In the genomic region with DNA sequence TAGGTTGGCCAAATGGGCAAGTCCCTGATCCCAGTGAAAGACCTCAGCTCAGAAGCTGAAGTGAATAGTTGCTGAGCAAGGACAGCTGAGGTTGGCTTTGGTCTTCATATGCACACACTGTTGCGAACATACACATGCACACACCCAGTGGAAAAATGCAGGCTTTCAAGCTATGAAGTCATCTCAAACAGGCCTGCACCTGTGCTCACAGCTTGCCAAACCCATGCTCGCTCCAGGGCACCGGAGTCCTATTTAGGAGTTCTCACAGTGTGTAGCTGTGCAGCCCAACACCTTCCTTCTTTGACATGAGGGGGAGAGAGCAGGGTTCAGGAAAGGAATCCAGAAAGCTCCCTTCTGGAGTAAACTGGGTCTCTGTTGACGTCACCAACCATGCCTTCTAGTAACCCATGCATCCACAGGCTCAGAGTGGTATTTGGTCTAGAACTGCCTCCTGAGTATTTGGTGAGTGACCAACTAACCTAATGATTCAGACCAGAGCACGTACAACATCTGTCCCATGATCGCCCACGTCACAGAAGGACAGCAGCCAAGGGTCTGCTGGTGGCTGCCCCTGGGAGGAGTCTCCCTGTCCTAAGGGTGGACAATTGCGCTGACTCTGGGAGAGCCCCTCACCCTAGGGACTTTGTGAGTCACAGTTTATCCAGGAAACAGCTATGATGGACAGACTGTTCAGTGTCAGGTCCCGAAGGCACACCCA, we compare ENCODE assay signal across 16 mouse cellular contexts. TPM values are rescaled to one million over a fixed set of nuclear protein-coding genes. Genes with fewer than 3 reads are reported as not detected.
DNase-seq lines count a peak whose midpoint lies in the region; ATAC-seq lines count a peak whose summit lies in the region.
"Had no signal": no experiment of that assay in that cellular context is flagged by ENCODE, and none has a peak within 500 bp of the region (broad histone marks: within the 10 kb centered on the region; RNA-seq: fewer than 3 reads in every experiment).

No protein-coding gene starts in this region.

- no peaks in the 10 kb centered on the region for H3K27me3 ChIP-seq in embryonic facial prominence, embryonic 13.5 days
- peaks cover 9% of the 10 kb centered on the region; the same call in 1 of the 2 replicates for H3K27me3 ChIP-seq in embryonic facial prominence, embryonic 10.5 days (replicated peaks; ENCODE audit: low read depth, poor library complexity, severe bottlenecking)
- H3K27me3 ChIP-seq in hindbrain, embryonic 11.5 days (ENCODE audit: control insufficient read depth, insufficient read depth, low read length): no peaks in the 10 kb centered on the region
- H3K27me3 ChIP-seq in midbrain, embryonic 16.5 days (ENCODE audit: control insufficient read depth, insufficient read depth, low read depth, low read length): no peaks in the 10 kb centered on the region
- H3K27me3 ChIP-seq: embryonic facial prominence, embryonic 12.5 days; midbrain, embryonic 15.5 days; neural tube, embryonic 15.5 days had no signal

- no peak overlapping the region for H3K27ac ChIP-seq in embryonic facial prominence, embryonic 13.5 days
- H3K27ac ChIP-seq in embryonic facial prominence, embryonic 10.5 days (replicated peaks): no peak overlapping the region
- H3K27ac ChIP-seq in hindbrain, embryonic 11.5 days (ENCODE audit: low read depth, low read length): no peak overlapping the region
- H3K27ac ChIP-seq in midbrain, embryonic 16.5 days (ENCODE audit: low read length): no peak overlapping the region
- H3K27ac ChIP-seq: embryonic facial prominence, embryonic 12.5 days; hindbrain, postnatal 0 days; midbrain, embryonic 15.5 days; neural tube, embryonic 15.5 days had no signal

- 0 out of 2 replicates have a peak, but pooled peaks have one; percentile 24 for ATAC-seq in embryonic facial prominence, embryonic 13.5 days (ENCODE audit: insufficient number of reproducible peaks, insufficient read depth, low FRiP score, low TSS enrichment, low read depth)
- no peak for ATAC-seq in hindbrain, embryonic 11.5 days (ENCODE audit: low FRiP score)
- ATAC-seq in midbrain, embryonic 16.5 days: no peak
- ATAC-seq: forebrain, embryonic 14.5 days; hindbrain, postnatal 0 days; midbrain, embryonic 15.5 days had no signal

- H3K9ac ChIP-seq in embryonic facial prominence, embryonic 13.5 days: no peak overlapping the region
- no peak overlapping the region for H3K9ac ChIP-seq in hindbrain, embryonic 11.5 days (ENCODE audit: low read depth, low read length)
- H3K9ac ChIP-seq in midbrain, embryonic 16.5 days (ENCODE audit: low read depth, low read length): no peak overlapping the region
- H3K9ac ChIP-seq: embryonic facial prominence, embryonic 12.5 days; midbrain, embryonic 15.5 days; neural tube, embryonic 15.5 days had no signal

- 79% methylated on average over 9 of the region's 9 CpGs for WGBS in embryonic facial prominence, embryonic 13.5 days
- 90% methylated on average over 9 of the region's 9 CpGs for WGBS in embryonic facial prominence, embryonic 10.5 days
- WGBS in hindbrain, embryonic 11.5 days: 88% methylated on average over 9 of the region's 9 CpGs
- WGBS in midbrain, embryonic 16.5 days: 91% methylated on average over 9 of the region's 9 CpGs

- H3K4me1 ChIP-seq in embryonic facial prominence, embryonic 13.5 days: no peaks in the 10 kb centered on the region
- H3K4me1 ChIP-seq in embryonic facial prominence, embryonic 10.5 days: peaks cover 8% of the 10 kb centered on the region
- H3K4me1 ChIP-seq in hindbrain, embryonic 11.5 days (replicated peaks; ENCODE audit: control insufficient read depth, insufficient read depth, low read length): no peaks in the 10 kb centered on the region
- no peaks in the 10 kb centered on the region; the same call in 1 of the 2 replicates for H3K4me1 ChIP-seq in midbrain, embryonic 16.5 days (ENCODE audit: control insufficient read depth, insufficient read depth, low read length)
- H3K4me1 ChIP-seq: embryonic facial prominence, embryonic 12.5 days had no signal

- no peak overlapping the region for H3K4me2 ChIP-seq in embryonic facial prominence, embryonic 13.5 days
- no peak overlapping the region for H3K4me2 ChIP-seq in hindbrain, embryonic 11.5 days (replicated peaks; ENCODE audit: low read depth, low read length)
- H3K4me2 ChIP-seq in midbrain, embryonic 16.5 days (ENCODE audit: low read length): no peak overlapping the region
- H3K4me2 ChIP-seq: embryonic facial prominence, embryonic 12.5 days; midbrain, embryonic 15.5 days; neural tube, embryonic 15.5 days had no signal

- no peak overlapping the region for H3K4me3 ChIP-seq in embryonic facial prominence, embryonic 13.5 days
- H3K4me3 ChIP-seq in embryonic facial prominence, embryonic 10.5 days: no peak overlapping the region
- H3K4me3 ChIP-seq in hindbrain, embryonic 11.5 days (ENCODE audit: low read depth, low read length): no peak overlapping the region
- H3K4me3 ChIP-seq in midbrain, embryonic 16.5 days (ENCODE audit: low read depth, low read length): no peak overlapping the region
- H3K4me3 ChIP-seq: embryonic facial prominence, embryonic 12.5 days; midbrain, embryonic 15.5 days; neural tube, embryonic 15.5 days had no signal

- H3K36me3 ChIP-seq in embryonic facial prominence, embryonic 13.5 days: no peaks in the 10 kb centered on the region; the same call in 1 of the 2 replicates
- no peaks in the 10 kb centered on the region; the same call in 1 of the 2 replicates for H3K36me3 ChIP-seq in embryonic facial prominence, embryonic 10.5 days (replicated peaks)
- H3K36me3 ChIP-seq in hindbrain, embryonic 11.5 days (ENCODE audit: control insufficient read depth, insufficient read depth, low read length): no peaks in the 10 kb centered on the region
- no peaks in the 10 kb centered on the region for H3K36me3 ChIP-seq in midbrain, embryonic 16.5 days (ENCODE audit: control insufficient read depth, insufficient read depth, low read length)
- H3K36me3 ChIP-seq: embryonic facial prominence, embryonic 12.5 days; midbrain, embryonic 15.5 days; neural tube, embryonic 15.5 days had no signal

- no peak for DNase-seq in embryonic facial prominence, embryonic 10.5 days (ENCODE audit: low spot score)
- DNase-seq in urinary bladder, postnatal 14 days (ENCODE audit: low spot score): peak; percentile 73
- DNase-seq in urinary bladder, postnatal 25 days (ENCODE audit: low spot score): no peak
- DNase-seq in thymus, adult 18-20 months: peak; percentile 41 to 56
- DNase-seq in hindbrain, embryonic 11.5 days (ENCODE audit: low spot score): no peak
- DNase-seq in layer of hippocampus, adult 8-10 months (ENCODE audit: low spot score in 2 of 2): no peak
- DNase-seq: kidney, adult 9 months; liver; spleen, adult 18-20 months had no signal

- 0 out of 2 replicates have a peak, but pooled peaks cover 2% of the 10 kb centered on the region for H3K9me3 ChIP-seq in embryonic facial prominence, embryonic 13.5 days
- H3K9me3 ChIP-seq in embryonic facial prominence, embryonic 10.5 days: no peaks in the 10 kb centered on the region
- H3K9me3 ChIP-seq in hindbrain, embryonic 11.5 days (ENCODE audit: control insufficient read depth, low read length): no peaks in the 10 kb centered on the region
- no peaks in the 10 kb centered on the region for H3K9me3 ChIP-seq in midbrain, embryonic 16.5 days (replicated peaks; ENCODE audit: control insufficient read depth, low read length, poor library complexity, severe bottlenecking)
- H3K9me3 ChIP-seq: embryonic facial prominence, embryonic 12.5 days; midbrain, embryonic 15.5 days; neural tube, embryonic 15.5 days had no signal

RNA-seq across cellular contexts. Expression of a gene that starts 11.7 kb away (rescaled TPM):
- polyA plus RNA-seq in embryonic facial prominence, embryonic 13.5 days (2015; fragmentation: Nextera tagmentation; extraction: Ambion mirVana): 63.2 and 68.8 TPM in 2 replicates
- polyA plus RNA-seq in embryonic facial prominence, embryonic 10.5 days (2016; fragmentation: Nextera tagmentation; extraction: Ambion mirVana): 78.3 and 84.7 TPM in 2 replicates
- 66.1 and 66.7 TPM in 2 replicates for polyA plus RNA-seq in hindbrain, embryonic 11.5 days (2014; fragmentation: Nextera tagmentation; extraction: Ambion mirVana)
- polyA plus RNA-seq in midbrain, embryonic 16.5 days (2015; fragmentation: Nextera tagmentation; extraction: Ambion mirVana): 60.2 and 60.8 TPM in 2 replicates
- 10 to 100 TPM; 30.9 to 52.4 (median 41.9) TPM for total RNA-seq in layer of hippocampus, adult 8-10 months (2022)

RNA-seq across cellular contexts. Expression of a gene that starts 12.0 kb away (rescaled TPM):
- 545 and 624 TPM in 2 replicates for polyA plus RNA-seq in embryonic facial prominence, embryonic 13.5 days (2015; fragmentation: Nextera tagmentation; extraction: Ambion mirVana)
- polyA plus RNA-seq in embryonic facial prominence, embryonic 10.5 days (2016; fragmentation: Nextera tagmentation; extraction: Ambion mirVana): 667 and 713 TPM in 2 replicates
- 732 and 754 TPM in 2 replicates for polyA plus RNA-seq in hindbrain, embryonic 11.5 days (2014; fragmentation: Nextera tagmentation; extraction: Ambion mirVana)
- polyA plus RNA-seq in midbrain, embryonic 16.5 days (2015; fragmentation: Nextera tagmentation; extraction: Ambion mirVana): 1,093 and 1,247 TPM in 2 replicates
- 100 to 1,000 TPM; 568 to 585 (median 584) TPM for total RNA-seq in layer of hippocampus, adult 8-10 months (2022)

RNA-seq across cellular contexts. Expression of a gene that starts 32.8 kb away (rescaled TPM):
- polyA plus RNA-seq in embryonic facial prominence, embryonic 13.5 days (2015; fragmentation: Nextera tagmentation; extraction: Ambion mirVana): 186 and 190 TPM in 2 replicates
- 208 and 209 TPM in 2 replicates for polyA plus RNA-seq in embryonic facial prominence, embryonic 10.5 days (2016; fragmentation: Nextera tagmentation; extraction: Ambion mirVana)
- polyA plus RNA-seq in hindbrain, embryonic 11.5 days (2014; fragmentation: Nextera tagmentation; extraction: Ambion mirVana): 176 and 182 TPM in 2 replicates
- polyA plus RNA-seq in midbrain, embryonic 16.5 days (2015; fragmentation: Nextera tagmentation; extraction: Ambion mirVana): 126 and 132 TPM in 2 replicates
- total RNA-seq in layer of hippocampus, adult 8-10 months (2022): 10 to 100 TPM; 47.3 to 56.1 (median 52.2) TPM

RNA-seq across cellular contexts. Expression of a gene that starts 46.8 kb away (rescaled TPM):
- 1.5 and 2.1 TPM in 2 replicates for polyA plus RNA-seq in embryonic facial prominence, embryonic 13.5 days (2015; fragmentation: Nextera tagmentation; extraction: Ambion mirVana)
- 0.36 and 0.41 TPM in 2 replicates for polyA plus RNA-seq in embryonic facial prominence, embryonic 10.5 days (2016; fragmentation: Nextera tagmentation; extraction: Ambion mirVana)
- 0.49 and 1.0 TPM in 2 replicates for polyA plus RNA-seq in hindbrain, embryonic 11.5 days (2014; fragmentation: Nextera tagmentation; extraction: Ambion mirVana)
- 0.97 and 1.1 TPM in 2 replicates for polyA plus RNA-seq in midbrain, embryonic 16.5 days (2015; fragmentation: Nextera tagmentation; extraction: Ambion mirVana)
- total RNA-seq in layer of hippocampus, adult 8-10 months (2022): 1 to 10 TPM in 2 of 4 experiments, under 1 TPM in 2; 0.74 to 1.3 (median 1.1) TPM

RNA-seq across cellular contexts. Expression of a gene that starts 53.3 kb away (rescaled TPM):
- polyA plus RNA-seq in embryonic facial prominence, embryonic 13.5 days (2015; fragmentation: Nextera tagmentation; extraction: Ambion mirVana): 304 and 312 TPM in 2 replicates
- polyA plus RNA-seq in embryonic facial prominence, embryonic 10.5 days (2016; fragmentation: Nextera tagmentation; extraction: Ambion mirVana): 320 and 348 TPM in 2 replicates
- polyA plus RNA-seq in hindbrain, embryonic 11.5 days (2014; fragmentation: Nextera tagmentation; extraction: Ambion mirVana): 358 and 366 TPM in 2 replicates
- polyA plus RNA-seq in midbrain, embryonic 16.5 days (2015; fragmentation: Nextera tagmentation; extraction: Ambion mirVana): 320 and 338 TPM in 2 replicates
- 100 to 1,000 TPM in 3 of 4 experiments, 10 to 100 TPM in 1; 97.6 to 159 (median 131) TPM for total RNA-seq in layer of hippocampus, adult 8-10 months (2022)

Comparison
In these comparisons a context has a peak if more than half of its experiments do, and no peak if none do; other contexts are left out.
1. DNase-seq: peak in urinary bladder, postnatal 14 days (single experiment) and thymus, adult 18-20 months (2 of 2); none in embryonic facial prominence, embryonic 10.5 days (single experiment), urinary bladder, postnatal 25 days (single experiment), hindbrain, embryonic 11.5 days (single experiment) and layer of hippocampus, adult 8-10 months (0 of 2).